Mouse (Mus musculus): ENCODE data around the gene A430078G23Rik. TPM values are rescaled to one million over a fixed set of nuclear protein-coding genes. Genes with fewer than 3 reads are reported as not detected.
"Not testable (repeated sequence)": the region's sequence is repeated elsewhere in the genome, so short reads cannot be mapped to it uniquely, and the experiment has no call there.

A430078G23Rik gene
- not detected in 2 replicates for polyA plus RNA-seq (2015; fragmentation: Nextera tagmentation; extraction: Ambion mirVana)

DNA sequence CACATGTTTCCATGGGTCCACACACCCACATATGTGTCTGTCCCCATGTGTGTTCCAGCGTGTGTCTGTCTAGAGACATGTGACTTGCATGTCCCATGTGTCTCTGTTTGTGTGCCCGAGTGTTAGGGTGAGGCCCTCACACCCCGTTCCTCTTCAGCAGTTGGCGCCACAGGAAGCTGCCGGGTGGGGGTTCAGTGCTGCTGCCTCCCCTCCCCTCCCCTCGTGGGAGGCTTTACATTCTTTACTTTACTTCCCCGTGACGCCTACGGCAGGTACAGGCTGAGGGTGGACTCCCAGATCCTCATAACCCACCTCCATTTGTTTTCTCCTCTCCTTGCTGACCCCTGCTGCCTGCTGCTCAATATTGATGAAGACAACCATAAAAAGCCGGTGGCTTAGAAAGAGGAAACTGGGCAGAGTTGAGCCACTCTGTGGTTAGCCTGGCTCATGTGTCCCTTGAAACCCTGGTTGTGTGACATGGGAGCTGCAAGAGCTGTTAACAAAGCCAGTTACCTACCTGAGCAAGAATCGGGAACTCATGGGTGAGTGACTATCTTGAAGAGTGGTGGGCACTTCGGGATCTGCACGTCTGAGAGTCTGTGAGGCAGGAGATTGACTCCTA lies at the start of gene A430078G23Rik:
A430078G23Rik (plus strand) TSS at position 227 of the 622 bp plus-strand sequence.
- Histone ChIP-seq H3K27me3 (no peaks in the 10 kb centered on the region), H3K4me1 (replicated peaks) (no peaks in the 10 kb centered on the region), H3K4me2 (no peak within 1 kb of the TSS), H3K4me3 (no peak within 1 kb of the TSS), H3K27ac (replicated peaks) (no peak within 1 kb of the TSS), H3K9me3 (no peaks in the 10 kb centered on the region), H3K36me3 (no peaks in the 10 kb centered on the region), H3K9ac (no peak within 1 kb of the TSS)
- WGBS, result 80% methylated on average over 13 of the region's 13 CpGs
- no peak for ATAC-seq (ENCODE audit: low read depth)

DNA sequence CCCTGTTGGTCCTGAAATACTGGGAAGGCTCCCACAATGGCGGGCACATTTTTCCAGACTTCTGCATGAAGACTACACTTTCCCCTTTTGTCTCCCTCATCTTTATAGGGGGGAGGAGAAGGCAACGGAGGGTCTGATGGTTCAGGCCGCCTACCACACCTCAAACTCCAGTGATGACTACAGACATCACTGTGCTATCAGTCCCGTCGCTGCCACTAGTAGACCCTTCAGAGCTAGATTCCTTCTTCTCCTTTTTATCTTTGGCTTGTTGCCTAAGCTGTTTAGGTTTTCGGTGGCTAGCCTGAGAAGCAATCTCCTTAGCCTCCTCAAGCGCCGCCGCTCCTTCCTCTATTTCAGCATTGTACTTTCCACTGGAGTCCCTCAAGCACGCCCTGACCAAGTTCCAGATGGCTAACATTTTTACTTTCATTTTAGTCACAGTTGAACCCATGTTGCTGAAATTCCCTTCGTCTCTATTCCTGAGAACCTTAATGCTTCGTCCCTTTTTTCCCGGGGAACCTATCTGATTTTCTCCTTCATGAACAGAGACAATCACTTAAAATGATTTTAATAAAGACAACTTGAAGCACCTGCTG lies 44.9 kb upstream of the A430078G23Rik start:
- H3K27ac ChIP-seq (replicated peaks); H3K9ac ChIP-seq; H3K36me3 ChIP-seq; ATAC-seq (ENCODE audit: low read depth); H3K4me3 ChIP-seq; H3K4me2 ChIP-seq; H3K9me3 ChIP-seq; H3K4me1 ChIP-seq (replicated peaks); H3K27me3 ChIP-seq: not testable (repeated sequence)
- WGBS, result 93% methylated on average over 13 of the region's 13 CpGs

DNA sequence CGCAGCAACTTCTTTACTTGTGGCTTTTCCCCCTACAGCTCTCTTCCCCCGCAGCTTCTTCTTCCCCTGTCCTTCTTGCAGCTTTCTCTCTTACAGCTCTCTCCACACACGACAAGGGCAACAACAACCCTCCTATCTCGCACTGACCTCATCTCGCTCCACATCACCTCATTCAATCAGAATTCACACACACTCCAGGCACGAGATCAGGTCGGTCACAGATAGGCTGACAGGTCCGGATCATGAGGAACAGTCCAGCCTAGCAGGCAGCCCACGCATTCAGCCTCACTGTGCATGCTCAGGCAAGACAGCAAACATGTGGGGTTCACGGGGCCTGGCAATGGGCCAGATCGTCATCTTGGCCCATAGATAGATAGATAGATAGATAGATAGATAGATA lies 43.6 kb upstream of the A430078G23Rik start:
- no peaks in the 10 kb centered on the region for H3K36me3 ChIP-seq
- H3K27me3 ChIP-seq, result no peaks in the 10 kb centered on the region
- no peak for ATAC-seq (ENCODE audit: low read depth)
- no peak overlapping the region for H3K4me3 ChIP-seq
- no peak overlapping the region for H3K4me2 ChIP-seq
- WGBS, result 90% methylated on average over 11 of the region's 11 CpGs
- H3K27ac ChIP-seq (replicated peaks), result no peak overlapping the region
- H3K4me1 ChIP-seq (replicated peaks), result no peaks in the 10 kb centered on the region
- no peak overlapping the region for H3K9ac ChIP-seq
- peaks cover 10% of the 10 kb centered on the region; the same call in 1 of the 2 replicates for H3K9me3 ChIP-seq

DNA sequence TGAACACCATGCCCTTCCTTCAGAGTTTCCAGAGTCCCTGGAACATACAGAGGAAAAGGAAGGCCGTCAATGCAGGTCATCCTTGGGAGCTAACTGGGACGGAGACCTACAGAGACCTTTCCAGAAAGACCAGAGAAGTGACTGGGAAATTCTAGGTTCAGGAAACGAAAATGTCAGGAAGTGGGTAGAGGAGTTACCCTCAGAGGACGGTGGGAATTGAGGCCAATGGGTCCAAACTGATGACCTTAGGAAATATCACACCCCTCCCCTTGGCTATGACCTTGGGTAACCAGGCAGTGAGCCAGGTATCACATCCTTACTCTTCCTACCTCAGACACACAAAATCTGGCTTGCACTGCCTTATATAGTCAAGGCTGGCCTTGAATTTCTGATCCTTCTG lies 41.7 kb upstream of the A430078G23Rik start:
- Histone ChIP-seq H3K27ac (replicated peaks) (no peak overlapping the region), H3K4me1 (replicated peaks) (no peaks in the 10 kb centered on the region), H3K9me3 (peaks cover 6% of the 10 kb centered on the region; the same call in 1 of the 2 replicates), H3K9ac (no peak overlapping the region), H3K36me3 (no peaks in the 10 kb centered on the region), H3K4me2 (no peak overlapping the region), H3K27me3 (no peaks in the 10 kb centered on the region), H3K4me3 (no peak overlapping the region)
- ATAC-seq (ENCODE audit: low read depth), result no peak
- WGBS, result 70% methylated on average over 4 of the region's 4 CpGs

DNA sequence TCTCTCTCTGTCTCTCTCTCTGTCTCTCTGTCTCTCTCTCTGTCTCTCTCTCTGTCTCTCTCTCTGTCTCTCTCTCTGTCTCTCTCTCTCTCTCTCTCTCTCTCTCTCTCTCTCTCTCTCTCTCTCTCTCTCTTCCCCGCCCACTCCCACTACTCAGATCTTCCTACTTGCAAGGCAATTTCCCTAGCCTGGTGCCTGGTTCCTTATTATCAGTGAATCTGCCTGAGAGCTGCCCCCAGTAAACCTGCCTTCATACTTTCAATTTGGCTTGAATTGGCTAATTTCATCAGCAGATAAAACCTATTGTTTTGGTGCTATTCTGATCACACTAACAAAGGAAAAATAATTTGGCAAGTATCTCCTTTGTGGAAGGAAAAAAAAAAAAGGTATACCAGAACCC lies 39.8 kb upstream of the A430078G23Rik start:
- not testable (repeated sequence) for H3K4me2 ChIP-seq; H3K36me3 ChIP-seq; H3K27ac ChIP-seq (replicated peaks); H3K4me1 ChIP-seq (replicated peaks); H3K9ac ChIP-seq; H3K4me3 ChIP-seq; H3K9me3 ChIP-seq; H3K27me3 ChIP-seq; ATAC-seq (ENCODE audit: low read depth)
- 90% methylated on average over 1 of the region's 1 CpGs for WGBS

DNA sequence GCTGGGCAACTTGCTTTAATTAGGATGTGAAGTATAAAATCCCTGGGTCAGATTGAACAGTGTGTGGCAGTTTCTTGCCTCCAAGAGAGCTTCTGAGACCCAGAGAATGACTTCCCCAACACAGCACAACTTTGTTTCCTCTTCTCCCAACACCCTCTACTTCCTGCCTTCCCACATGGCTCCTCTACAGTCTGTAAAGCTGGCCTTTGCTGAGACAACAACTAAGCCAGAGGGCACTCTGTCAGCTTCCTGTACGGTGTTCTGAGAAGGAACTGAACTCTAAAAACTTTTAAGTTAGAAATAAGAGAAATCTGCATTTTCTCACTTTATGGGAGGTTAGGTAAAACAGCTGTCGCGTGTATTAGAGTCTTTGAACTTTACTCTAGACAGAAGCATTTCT lies 39.4 kb upstream of the A430078G23Rik start:
- Histone ChIP-seq H3K4me3 (no peak overlapping the region), H3K9me3 (no peaks in the 10 kb centered on the region), H3K27ac (replicated peaks) (no peak overlapping the region), H3K4me1 (replicated peaks) (no peaks in the 10 kb centered on the region), H3K36me3 (no peaks in the 10 kb centered on the region), H3K9ac (no peak overlapping the region), H3K27me3 (no peaks in the 10 kb centered on the region), H3K4me2 (no peak overlapping the region)
- ATAC-seq (ENCODE audit: low read depth), result no peak
- 79% methylated on average over 3 of the region's 3 CpGs for WGBS

DNA sequence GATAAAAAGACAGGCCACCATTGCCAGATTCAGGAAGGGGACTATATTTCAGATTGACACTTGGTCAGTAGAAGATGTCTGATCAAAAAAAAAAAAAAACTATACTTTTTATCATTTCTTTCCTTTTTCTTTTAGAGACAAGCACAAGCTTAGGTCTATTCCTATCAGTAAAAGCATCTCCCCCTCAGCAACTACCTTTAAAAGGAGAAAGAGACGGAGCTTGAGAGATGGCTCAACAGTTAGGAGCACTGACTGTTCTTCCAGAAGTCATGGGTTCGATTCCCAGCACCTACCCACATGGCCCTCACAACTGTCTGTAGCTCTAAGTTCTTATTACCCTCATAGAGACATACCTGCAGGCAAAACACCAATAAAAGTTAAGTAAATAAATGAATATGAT lies 38.9 kb upstream of the A430078G23Rik start:
- ATAC-seq (ENCODE audit: low read depth), result no peak
- H3K36me3 ChIP-seq, result no peaks in the 10 kb centered on the region
- H3K27ac ChIP-seq (replicated peaks), result no peak overlapping the region
- no peaks in the 10 kb centered on the region for H3K4me1 ChIP-seq (replicated peaks)
- WGBS, result 82% methylated on average over 2 of the region's 2 CpGs
- no peak overlapping the region for H3K4me2 ChIP-seq
- no peak overlapping the region for H3K4me3 ChIP-seq
- no peak overlapping the region for H3K9ac ChIP-seq
- H3K9me3 ChIP-seq, result no peaks in the 10 kb centered on the region
- H3K27me3 ChIP-seq, result no peaks in the 10 kb centered on the region

DNA sequence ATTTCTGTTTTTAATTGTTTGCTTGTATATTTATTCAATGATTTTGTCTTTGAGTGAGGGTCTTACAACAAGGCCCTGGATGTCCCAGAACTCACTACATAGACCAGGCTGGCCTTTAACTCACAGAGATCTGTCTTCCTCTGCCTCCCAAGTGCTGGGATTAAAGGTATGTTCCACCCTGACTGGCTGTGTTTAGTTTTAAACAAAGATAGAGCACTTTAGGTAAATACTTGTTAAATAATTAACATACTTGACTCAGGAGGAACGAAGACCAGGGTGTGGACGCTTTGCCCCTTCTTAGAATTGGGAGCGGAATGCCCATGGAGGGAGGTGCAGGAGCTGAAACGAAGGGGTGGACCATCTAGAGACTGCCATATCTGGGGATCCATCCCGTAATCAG lies 36.6 kb upstream of the A430078G23Rik start:
- H3K36me3 ChIP-seq, result no peaks in the 10 kb centered on the region
- no peak overlapping the region for H3K9ac ChIP-seq
- no peak overlapping the region for H3K4me3 ChIP-seq
- H3K4me2 ChIP-seq, result no peak overlapping the region
- no peak overlapping the region for H3K27ac ChIP-seq (replicated peaks)
- no peaks in the 10 kb centered on the region for H3K9me3 ChIP-seq
- WGBS, result 93% methylated on average over 5 of the region's 5 CpGs
- no peak for ATAC-seq (ENCODE audit: low read depth)
- H3K27me3 ChIP-seq, result no peaks in the 10 kb centered on the region
- no peaks in the 10 kb centered on the region for H3K4me1 ChIP-seq (replicated peaks)

DNA sequence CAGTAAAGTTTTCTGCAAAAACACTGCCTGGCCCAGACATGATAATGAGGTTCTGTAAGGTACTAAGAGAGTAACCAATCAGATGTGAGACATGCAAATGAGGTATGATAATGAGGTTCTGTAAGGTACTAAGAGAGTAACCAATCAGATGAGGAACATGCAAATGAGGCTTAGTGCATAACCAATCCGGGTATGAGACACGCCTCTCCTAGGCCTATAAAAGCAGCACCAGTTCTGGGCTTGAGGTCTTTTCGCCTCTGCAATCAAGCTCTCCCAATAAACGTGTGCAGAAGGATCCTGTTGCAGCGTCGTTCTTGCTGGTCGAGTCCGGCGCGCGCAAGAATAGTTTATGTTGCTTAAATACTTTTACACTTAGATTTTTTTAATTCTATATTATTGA lies 33.9 kb upstream of the A430078G23Rik start:
- not testable (repeated sequence) for H3K4me1 ChIP-seq (replicated peaks); ATAC-seq (ENCODE audit: low read depth); H3K9ac ChIP-seq; H3K27ac ChIP-seq (replicated peaks); H3K36me3 ChIP-seq; H3K27me3 ChIP-seq; H3K4me3 ChIP-seq; H3K4me2 ChIP-seq; H3K9me3 ChIP-seq
- WGBS, result 96% methylated on average over 9 of the region's 11 CpGs

DNA sequence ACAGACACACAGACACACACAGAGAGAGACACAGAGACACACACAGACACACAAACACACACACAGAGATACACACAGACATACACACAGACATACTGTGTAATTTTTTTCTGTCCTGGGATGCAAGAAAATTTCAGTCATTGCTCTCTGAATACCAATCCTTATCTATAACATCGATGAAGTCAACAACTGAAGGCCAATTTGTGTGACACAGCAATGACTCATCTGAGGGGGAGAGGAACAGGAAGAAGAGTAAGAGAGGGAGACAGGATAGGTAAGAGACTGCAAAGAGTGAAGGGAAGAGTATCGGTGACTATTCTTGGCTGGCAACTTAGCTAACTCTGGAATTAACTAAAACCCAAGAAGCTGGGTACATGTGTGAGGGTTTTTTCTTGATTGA lies 29.0 kb upstream of the A430078G23Rik start:
- Histone ChIP-seq H3K9ac (no peak overlapping the region), H3K4me3 (no peak overlapping the region), H3K36me3 (no peaks in the 10 kb centered on the region), H3K4me2 (no peak overlapping the region), H3K4me1 (replicated peaks) (no peaks in the 10 kb centered on the region), H3K27ac (replicated peaks) (no peak overlapping the region), H3K27me3 (no peaks in the 10 kb centered on the region), H3K9me3 (no peaks in the 10 kb centered on the region)
- 89% methylated on average over 2 of the region's 2 CpGs for WGBS
- no peak for ATAC-seq (ENCODE audit: low read depth)

DNA sequence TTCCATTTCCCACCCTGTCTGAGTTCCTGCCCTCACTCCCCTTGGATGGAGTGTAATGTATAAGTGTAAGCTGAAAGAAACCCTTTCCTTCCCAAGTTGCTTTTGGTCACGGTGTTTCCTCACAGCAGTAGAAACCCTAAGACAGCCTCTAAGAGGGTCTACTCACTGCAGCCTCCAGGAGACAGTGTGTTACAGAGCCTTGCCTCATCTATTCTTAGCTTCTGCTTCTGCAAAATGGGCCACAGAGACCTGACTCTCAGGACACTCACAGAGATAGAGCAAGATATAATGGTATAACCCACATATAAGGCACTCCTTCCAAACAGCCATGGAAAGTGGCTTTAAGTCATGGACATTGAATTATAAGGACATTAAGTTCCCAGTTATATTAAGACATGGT lies 26.2 kb upstream of the A430078G23Rik start:
- no peaks in the 10 kb centered on the region for H3K27me3 ChIP-seq
- no peaks in the 10 kb centered on the region for H3K4me1 ChIP-seq (replicated peaks)
- H3K9ac ChIP-seq, result no peak overlapping the region
- H3K36me3 ChIP-seq, result no peaks in the 10 kb centered on the region
- no peak overlapping the region for H3K27ac ChIP-seq (replicated peaks)
- H3K4me2 ChIP-seq, result no peak overlapping the region
- H3K4me3 ChIP-seq, result no peak overlapping the region
- no peaks in the 10 kb centered on the region for H3K9me3 ChIP-seq
- WGBS, result 81% methylated on average over 1 of the region's 1 CpGs
- no peak for ATAC-seq (ENCODE audit: low read depth)

DNA sequence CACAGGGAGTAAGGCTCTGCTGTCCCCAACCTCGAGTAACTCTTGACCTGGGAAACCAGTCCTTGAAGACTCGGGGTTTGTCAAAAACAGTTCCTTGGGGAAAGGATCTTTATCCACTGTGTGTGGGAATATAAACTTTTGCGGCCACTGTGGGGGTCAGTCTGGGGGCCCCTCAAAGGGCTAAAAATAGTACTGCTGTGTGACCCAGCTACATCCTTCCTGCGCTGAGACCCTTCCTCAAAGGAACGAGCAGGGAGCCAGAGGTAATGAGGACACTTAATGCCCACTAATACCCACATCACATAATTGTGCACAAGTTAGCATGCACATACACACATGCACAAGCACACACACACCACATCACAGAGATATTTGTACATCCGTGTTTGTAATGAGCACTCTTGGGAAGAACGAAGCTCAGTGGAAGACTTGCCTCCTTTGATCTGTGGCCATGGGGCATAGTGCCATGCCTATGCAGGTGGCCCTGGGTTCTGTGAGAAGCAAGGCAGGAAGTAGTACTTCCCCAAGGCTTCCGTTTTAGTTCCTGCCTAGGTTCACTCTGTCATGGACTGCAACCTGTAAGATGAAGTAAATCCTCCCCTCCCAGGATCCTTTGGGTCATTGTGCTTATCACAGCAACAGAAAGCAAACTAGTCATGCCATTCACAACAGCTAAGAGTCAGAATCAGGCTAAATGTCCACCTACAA lies 25.5 kb upstream of the A430078G23Rik start:
- Histone ChIP-seq H3K36me3 (no peaks in the 10 kb centered on the region), H3K27me3 (no peaks in the 10 kb centered on the region)

More for the DNA sequence above, 25.5 kb upstream of the A430078G23Rik start:
- WGBS, result 77% methylated on average over 8 of the region's 8 CpGs
- H3K27ac ChIP-seq (replicated peaks), result no peak overlapping the region
- no peak overlapping the region for H3K4me3 ChIP-seq
- no peak overlapping the region for H3K9ac ChIP-seq
- H3K4me2 ChIP-seq, result no peak overlapping the region
- no peaks in the 10 kb centered on the region for H3K9me3 ChIP-seq
- no peak for ATAC-seq (ENCODE audit: low read depth)
- H3K4me1 ChIP-seq (replicated peaks), result no peaks in the 10 kb centered on the region
